Mouse (Mus musculus): ENCODE measurements at regions not wholly inside any gene's neighbourhood (a gene's known extent, or its start where the extent isn't known, plus 50 kb on each side); places are given as distances from the start of the nearest gene placed in this dataset.

DNA sequence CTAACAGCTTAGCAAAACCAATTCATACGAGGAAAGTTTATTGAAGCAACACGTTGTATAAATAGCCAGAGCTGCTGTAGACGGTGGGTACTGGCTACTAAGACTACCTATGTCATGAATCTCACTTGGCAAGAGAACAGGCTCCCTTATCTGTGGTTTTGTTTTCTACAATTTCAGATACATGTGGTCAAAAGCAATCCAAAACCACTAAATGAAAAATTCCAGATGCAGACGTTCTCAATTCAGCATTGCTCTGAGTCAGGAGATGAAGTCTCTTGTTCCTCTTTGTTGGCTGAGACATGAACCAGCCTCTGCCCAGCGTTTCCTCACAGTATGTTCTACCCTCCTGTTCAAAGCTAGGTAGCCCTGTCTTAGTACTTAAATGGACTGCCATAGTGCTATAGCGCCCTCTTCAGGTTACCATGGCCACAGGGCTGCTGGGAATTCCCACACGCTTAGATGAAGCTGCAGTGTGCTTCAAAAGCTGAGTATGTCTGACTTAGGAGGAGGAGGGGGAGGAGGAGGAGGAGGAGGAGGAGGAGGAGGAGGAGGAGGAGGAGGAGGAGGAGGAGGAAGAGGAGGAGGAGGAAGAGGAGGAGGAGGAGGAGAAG, 119.0 kb upstream of the Smyd2 start:
- H3K36me3 ChIP-seq: no peaks in the 10 kb centered on the region
- H3K4me3 ChIP-seq (replicated peaks): no peak overlapping the region
- WGBS: 50% methylated on average over 7 of the region's 7 CpGs
- H3K9me3 ChIP-seq (replicated peaks): no peaks in the 10 kb centered on the region
- H3K4me2 ChIP-seq (replicated peaks): no peak overlapping the region
- H3K4me1 ChIP-seq: no peaks in the 10 kb centered on the region
- H3K9ac ChIP-seq: no peak overlapping the region
- no peak for ATAC-seq (ENCODE audit: insufficient number of reproducible peaks, low FRiP score, low TSS enrichment, low read depth)
- no peaks in the 10 kb centered on the region for H3K27me3 ChIP-seq
- no peak overlapping the region for H3K27ac ChIP-seq (replicated peaks)

- no peak overlapping the region for H3K4me3 ChIP-seq (replicated peaks)
- ATAC-seq (ENCODE audit: insufficient number of reproducible peaks, low FRiP score, low TSS enrichment, low read depth): no peak
Measured at GRCm38 (mm10) chr1:190038046-190038445, 115.9 kb upstream of the Smyd2 start.

DNA sequence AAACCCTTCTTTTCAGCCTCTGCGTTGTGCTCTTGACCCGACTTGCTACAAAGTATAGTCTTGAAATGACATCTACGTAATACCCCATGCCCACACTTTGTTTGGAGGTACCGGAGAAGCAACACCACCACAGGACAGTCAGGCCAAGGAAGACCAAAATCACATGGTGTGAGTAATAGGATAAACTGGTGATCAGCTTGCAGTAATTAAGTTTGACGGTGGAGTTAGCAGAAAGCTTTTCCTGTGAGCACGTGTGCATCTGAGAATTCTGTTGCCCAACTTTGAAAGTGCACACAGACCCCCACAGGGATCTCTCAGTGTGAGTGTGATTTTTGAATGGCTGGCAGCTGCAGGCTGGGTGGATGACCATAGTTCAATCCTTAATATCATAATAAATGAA, 114.6 kb upstream of the Smyd2 start:
- H3K27ac ChIP-seq (replicated peaks): no peak overlapping the region
- no peaks in the 10 kb centered on the region for H3K36me3 ChIP-seq
- no peak overlapping the region for H3K4me3 ChIP-seq (replicated peaks)
- no peak overlapping the region for H3K4me2 ChIP-seq (replicated peaks)
- no peak for ATAC-seq (ENCODE audit: insufficient number of reproducible peaks, low FRiP score, low TSS enrichment, low read depth)
- no peaks in the 10 kb centered on the region; the same call in 1 of the 2 replicates for H3K4me1 ChIP-seq
- no peaks in the 10 kb centered on the region for H3K9me3 ChIP-seq (replicated peaks)
- 39% methylated on average over 6 of the region's 6 CpGs for WGBS
- no peak overlapping the region for H3K9ac ChIP-seq
- no peaks in the 10 kb centered on the region for H3K27me3 ChIP-seq

More at GRCm38 (mm10) chr1:190038046-190038445, 115.9 kb upstream of the Smyd2 start:
- Histone ChIP-seq H3K9ac (no peak overlapping the region), H3K27ac (replicated peaks) (no peak overlapping the region), H3K27me3 (no peaks in the 10 kb centered on the region), H3K4me1 (no peaks in the 10 kb centered on the region; the same call in 1 of the 2 replicates), H3K4me2 (replicated peaks) (no peak overlapping the region), H3K9me3 (replicated peaks) (no peaks in the 10 kb centered on the region), H3K36me3 (no peaks in the 10 kb centered on the region)
- WGBS: 30% methylated on average over 5 of the region's 5 CpGs

GRCm38 (mm10) chr1:190035935-190036334, 113.8 kb upstream of the Smyd2 start:
- H3K4me3 ChIP-seq (replicated peaks): no peak overlapping the region
- no peak for ATAC-seq (ENCODE audit: insufficient number of reproducible peaks, low FRiP score, low TSS enrichment, low read depth)
- H3K4me2 ChIP-seq (replicated peaks): no peak overlapping the region
- no peaks in the 10 kb centered on the region for H3K27me3 ChIP-seq
- WGBS: 89% methylated on average over 11 of the region's 11 CpGs
- H3K9ac ChIP-seq: no peak overlapping the region
- H3K9me3 ChIP-seq (replicated peaks): no peaks in the 10 kb centered on the region
- no peaks in the 10 kb centered on the region; the same call in 1 of the 2 replicates for H3K4me1 ChIP-seq
- no peak overlapping the region for H3K27ac ChIP-seq (replicated peaks)
- no peaks in the 10 kb centered on the region for H3K36me3 ChIP-seq

GRCm38 (mm10) chr1:190034091-190034490, 111.9 kb upstream of the Smyd2 start:
- H3K4me3 ChIP-seq (replicated peaks): no peak overlapping the region
- H3K36me3 ChIP-seq: no peaks in the 10 kb centered on the region
- H3K27me3 ChIP-seq: no peaks in the 10 kb centered on the region
- no peaks in the 10 kb centered on the region; the same call in 1 of the 2 replicates for H3K4me1 ChIP-seq
- no peak overlapping the region for H3K9ac ChIP-seq
- H3K4me2 ChIP-seq (replicated peaks): no peak overlapping the region
- WGBS: 32% methylated on average over 5 of the region's 5 CpGs
- no peak for ATAC-seq (ENCODE audit: insufficient number of reproducible peaks, low FRiP score, low TSS enrichment, low read depth)
- no peaks in the 10 kb centered on the region for H3K9me3 ChIP-seq (replicated peaks)
- no peak overlapping the region for H3K27ac ChIP-seq (replicated peaks)

DNA sequence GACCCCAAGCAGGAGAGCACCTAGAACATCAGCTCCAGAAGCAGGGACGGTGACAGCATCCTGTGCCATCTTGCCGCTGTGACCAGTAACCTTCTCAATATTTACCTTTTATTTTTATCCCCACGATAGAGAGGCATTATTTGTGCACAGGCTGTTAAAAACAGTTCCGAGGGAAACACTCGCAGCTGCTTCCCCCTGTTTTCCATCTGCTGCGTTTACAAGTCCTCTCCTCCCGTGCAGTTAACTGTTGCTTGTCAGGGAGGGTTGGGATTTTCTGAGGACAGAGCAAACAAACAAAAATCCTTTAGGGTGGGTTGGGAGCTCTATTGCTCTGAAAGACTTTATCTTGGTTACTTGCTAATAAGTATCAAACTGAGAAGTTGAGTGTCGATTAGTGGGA, 105.4 kb upstream of the Smyd2 start:
- 33% methylated on average over 8 of the region's 8 CpGs for WGBS
- Histone ChIP-seq H3K9me3 (replicated peaks) (no peaks in the 10 kb centered on the region), H3K27me3 (no peaks in the 10 kb centered on the region), H3K9ac (no peak overlapping the region), H3K36me3 (no peaks in the 10 kb centered on the region), H3K27ac (replicated peaks) (no peak overlapping the region), H3K4me3 (replicated peaks) (no peak overlapping the region), H3K4me1 (no peaks in the 10 kb centered on the region), H3K4me2 (replicated peaks) (no peak overlapping the region)
- ATAC-seq (ENCODE audit: insufficient number of reproducible peaks, low FRiP score, low TSS enrichment, low read depth): no peak

- no peaks in the 10 kb centered on the region for H3K27me3 ChIP-seq
- H3K4me1 ChIP-seq: no peaks in the 10 kb centered on the region
- H3K9ac ChIP-seq: no peak overlapping the region
- H3K9me3 ChIP-seq (replicated peaks): no peaks in the 10 kb centered on the region
- H3K36me3 ChIP-seq: no peaks in the 10 kb centered on the region
- no peak for ATAC-seq (ENCODE audit: insufficient number of reproducible peaks, low FRiP score, low TSS enrichment, low read depth)
- H3K4me3 ChIP-seq (replicated peaks): no peak overlapping the region
- H3K4me2 ChIP-seq (replicated peaks): no peak overlapping the region
- 64% methylated on average over 6 of the region's 6 CpGs for WGBS
- H3K27ac ChIP-seq (replicated peaks): no peak overlapping the region
Measured at GRCm38 (mm10) chr1:190009466-190009865, 87.3 kb upstream of the Smyd2 start.

- no peak overlapping the region for H3K4me2 ChIP-seq (replicated peaks)
- no peaks in the 10 kb centered on the region for H3K36me3 ChIP-seq
- no peaks in the 10 kb centered on the region for H3K27me3 ChIP-seq
- WGBS: 47% methylated on average over 7 of the region's 7 CpGs
- H3K4me1 ChIP-seq: no peaks in the 10 kb centered on the region
- no peak overlapping the region for H3K27ac ChIP-seq (replicated peaks)
- no peak overlapping the region for H3K4me3 ChIP-seq (replicated peaks)
- H3K9me3 ChIP-seq (replicated peaks): no peaks in the 10 kb centered on the region
- ATAC-seq (ENCODE audit: insufficient number of reproducible peaks, low FRiP score, low TSS enrichment, low read depth): no peak
- H3K9ac ChIP-seq: no peak overlapping the region
Measured at GRCm38 (mm10) chr1:190007271-190007670, 85.1 kb upstream of the Smyd2 start.

DNA sequence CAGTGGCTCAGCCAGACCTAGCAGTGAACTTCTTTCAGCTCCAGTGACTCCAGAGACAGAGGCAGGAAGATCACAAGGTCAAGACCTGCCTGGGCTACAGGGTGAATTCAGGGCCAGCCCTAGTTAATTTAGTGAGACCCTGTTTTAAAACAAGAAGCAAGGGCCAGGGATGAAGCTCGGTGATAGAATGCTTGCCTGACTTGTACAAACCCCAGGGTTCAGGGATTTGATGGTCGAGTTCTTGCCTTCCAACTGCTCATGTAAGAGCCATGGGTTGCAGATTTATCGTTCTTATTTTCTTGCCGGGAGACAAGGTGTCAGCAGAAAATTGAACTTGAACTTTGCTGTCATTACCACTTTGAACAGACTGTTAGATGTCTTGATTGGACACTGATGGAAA, 78.9 kb upstream of the Smyd2 start:
- Histone ChIP-seq H3K9me3 (replicated peaks) (no peaks in the 10 kb centered on the region), H3K27ac (replicated peaks) (no peak overlapping the region), H3K4me1 (no peaks in the 10 kb centered on the region), H3K36me3 (no peaks in the 10 kb centered on the region), H3K4me3 (replicated peaks) (no peak overlapping the region), H3K4me2 (replicated peaks) (no peak overlapping the region), H3K9ac (no peak overlapping the region), H3K27me3 (no peaks in the 10 kb centered on the region)
- WGBS: 50% methylated on average over 4 of the region's 4 CpGs
- no peak for ATAC-seq (ENCODE audit: insufficient number of reproducible peaks, low FRiP score, low TSS enrichment, low read depth)

DNA sequence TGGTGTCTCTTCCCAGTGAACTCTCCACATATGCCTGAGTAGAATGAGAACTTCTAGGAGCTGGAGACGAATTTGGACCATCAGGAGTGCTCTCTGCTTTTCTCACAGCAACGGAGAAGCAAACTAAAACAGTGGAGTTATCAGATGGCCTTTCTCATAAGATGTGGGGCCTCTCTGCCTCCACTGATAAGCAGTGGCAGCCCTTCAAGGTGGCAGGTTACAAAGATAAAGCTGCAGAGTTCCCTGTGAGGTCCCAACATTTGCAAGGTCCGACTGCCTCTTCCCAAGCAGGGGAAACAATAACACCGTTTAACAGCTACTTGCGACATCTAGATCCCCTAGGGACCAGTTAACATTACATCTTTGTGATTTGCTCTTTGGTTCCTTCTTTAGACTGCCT, 71.5 kb upstream of the Smyd2 start:
- 0 out of 2 replicates have a peak, but pooled peaks cover 3% of the 10 kb centered on the region for H3K27me3 ChIP-seq
- no peaks in the 10 kb centered on the region for H3K4me1 ChIP-seq
- H3K9ac ChIP-seq: no peak overlapping the region
- 58% methylated on average over 5 of the region's 5 CpGs for WGBS
- no peak overlapping the region for H3K27ac ChIP-seq (replicated peaks)
- H3K9me3 ChIP-seq (replicated peaks): no peaks in the 10 kb centered on the region
- no peak for ATAC-seq (ENCODE audit: insufficient number of reproducible peaks, low FRiP score, low TSS enrichment, low read depth)
- H3K36me3 ChIP-seq: no peaks in the 10 kb centered on the region
- H3K4me2 ChIP-seq (replicated peaks): no peak overlapping the region
- H3K4me3 ChIP-seq (replicated peaks): no peak overlapping the region

- no peak for ATAC-seq (ENCODE audit: insufficient number of reproducible peaks, low FRiP score, low TSS enrichment, low read depth)
- Histone ChIP-seq H3K9me3 (replicated peaks) (no peaks in the 10 kb centered on the region), H3K4me1 (no peaks in the 10 kb centered on the region), H3K9ac (no peak overlapping the region), H3K4me3 (replicated peaks) (no peak overlapping the region), H3K27me3 (0 out of 2 replicates have a peak, but pooled peaks cover 3% of the 10 kb centered on the region), H3K36me3 (no peaks in the 10 kb centered on the region), H3K4me2 (replicated peaks) (no peak overlapping the region), H3K27ac (replicated peaks) (no peak overlapping the region)
- WGBS: 79% methylated on average over 3 of the region's 3 CpGs
Measured at GRCm38 (mm10) chr1:189993221-189993620, 71.1 kb upstream of the Smyd2 start.

- no peaks in the 10 kb centered on the region for H3K9me3 ChIP-seq (replicated peaks)
- 84% methylated on average over 3 of the region's 3 CpGs for WGBS
- ATAC-seq (ENCODE audit: insufficient number of reproducible peaks, low FRiP score, low TSS enrichment, low read depth): no peak
- no peak overlapping the region for H3K27ac ChIP-seq (replicated peaks)
- no peak overlapping the region for H3K9ac ChIP-seq
- H3K27me3 ChIP-seq: 0 out of 2 replicates have a peak, but pooled peaks cover 3% of the 10 kb centered on the region
- H3K4me2 ChIP-seq (replicated peaks): no peak overlapping the region
- no peaks in the 10 kb centered on the region for H3K4me1 ChIP-seq
- H3K4me3 ChIP-seq (replicated peaks): no peak overlapping the region
- H3K36me3 ChIP-seq: no peaks in the 10 kb centered on the region
Measured at GRCm38 (mm10) chr1:189991089-189991488, 68.9 kb upstream of the Smyd2 start.
